Mouse (Mus musculus) lung, adult 2 months (tissue): ENCODE results near the gene Dnah3.

Experiments used
- CTCF ChIP-seq: fragments of 200-500 bp; IDR thresholded peaks from 2 replicates; pipeline ENCODE4 v1.5.1; 2011; ENCODE audit warnings: mild to moderate bottlenecking, low read length, control low read depth; ENCODE audit not compliant: insufficient read depth
- POLR2A ChIP-seq: fragments of 200-500 bp; IDR thresholded peaks from 2 replicates; pipeline ENCODE4 v1.6.1; 2011; ENCODE audit warnings: low read depth, mild to moderate bottlenecking, control low read depth, low read length, borderline replicate concordance; ENCODE audit errors: extremely low read depth

DNA sequence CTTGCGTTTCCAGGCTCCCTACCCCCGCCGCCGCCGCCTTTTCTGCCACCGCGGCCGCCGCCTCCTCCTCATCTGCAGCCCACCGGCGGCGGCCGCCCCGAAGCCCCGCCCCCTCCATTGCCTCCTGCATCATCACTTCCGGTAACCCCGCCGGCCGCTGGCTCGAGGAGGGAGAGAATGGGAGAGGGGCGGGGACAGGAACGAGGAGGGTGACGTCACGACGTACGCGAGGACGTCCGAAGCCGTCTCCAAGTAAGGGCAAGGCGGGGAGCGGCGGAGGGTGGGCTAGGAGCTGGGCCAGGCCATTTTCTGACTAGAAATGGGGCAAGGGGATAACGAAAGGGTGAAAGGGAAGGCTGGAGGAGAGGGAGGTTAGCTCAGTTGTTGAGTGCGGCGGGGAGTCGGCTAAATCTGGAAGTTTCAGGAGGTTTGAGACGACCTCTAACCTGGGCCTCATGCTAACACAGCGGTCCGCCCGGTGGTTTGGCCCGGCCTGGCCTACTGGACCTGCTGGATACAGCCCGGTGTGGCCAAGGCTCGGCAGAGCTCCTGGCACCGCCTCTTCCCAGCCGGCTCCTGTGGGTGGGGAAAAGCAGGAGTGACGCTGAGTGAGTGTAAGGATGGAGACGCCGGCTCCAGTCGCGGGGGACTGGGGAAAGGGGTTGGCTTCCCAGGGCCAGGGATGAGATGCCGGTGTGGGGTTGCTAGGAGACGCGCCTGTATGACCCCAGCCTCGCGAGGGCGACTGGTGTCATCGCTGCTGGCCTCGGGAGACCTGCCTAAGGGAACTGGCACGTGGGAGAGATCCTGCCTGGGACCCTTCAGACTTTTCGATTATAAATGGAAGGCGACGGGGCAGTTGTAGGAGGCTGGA, 199.2 kb downstream of the Dnah3 start, which contains the start of the genes Lyrm1 and Dcun1d3:
- TF ChIP-seq POLR2A (peak; percentile 84), CTCF (no peak)
